Mouse (Mus musculus) cerebellum, postnatal 14 days (tissue): ENCODE data around the gene C8g.

ENCODE experiments used
- DNase-seq, 2 experiments: peaks; one replicate each; pipeline ENCODE4 v3.0.0; 2021; ENCODE audit warnings: mixed read lengths in 2 of 2

C8g gene

GRCm38 (mm10) chr2:25501593-25502486 lies at the start of gene C8g:
Gene C8g, minus strand, starts transcription at chr2:25501719.
- no peak for DNase-seq

GRCm38 (mm10) chr2:25551186-25551585 lies 49.7 kb upstream of the C8g start:
- DNase-seq = peak; percentile 77 to 83

- DNase-seq = no peak
These were observed 47.8 kb upstream of the C8g start for GRCm38 (mm10) chr2:25549021-25549991.

- peak; percentile 98 to 99 for DNase-seq
These were observed 45.4 kb upstream of the C8g start, which contains the start of gene Traf2 for GRCm38 (mm10) chr2:25546811-25547491. Gene Traf2, minus strand, starts transcription at chr2:25546940.

- no peak for DNase-seq
These were observed 44.7 kb upstream of the C8g start for GRCm38 (mm10) chr2:25545996-25546810.

- DNase-seq = no peak
These were observed 40.3 kb upstream of the C8g start for GRCm38 (mm10) chr2:25541644-25542367.

GRCm38 (mm10) chr2:25540541-25540948 lies 39.0 kb upstream of the C8g start:
- no peak for DNase-seq

- no peak for DNase-seq
These were observed 35.0 kb upstream of the C8g start for GRCm38 (mm10) chr2:25536531-25536930.

GRCm38 (mm10) chr2:25534866-25535182 lies 33.3 kb upstream of the C8g start:
- DNase-seq = no peak

- peak; percentile 70 to 76 for DNase-seq
These were observed 32.8 kb upstream of the C8g start for GRCm38 (mm10) chr2:25534178-25534865.

- DNase-seq = no peak
These were observed 32.2 kb upstream of the C8g start for GRCm38 (mm10) chr2:25533707-25534106.

- DNase-seq = no peak
These were observed 25.2 kb upstream of the C8g start for GRCm38 (mm10) chr2:25526510-25527302.

- no peak for DNase-seq
These were observed 8.4 kb upstream of the C8g start for GRCm38 (mm10) chr2:25509912-25510311.

GRCm38 (mm10) chr2:25506964-25507363 lies 5.4 kb upstream of the C8g start:
- no peak for DNase-seq

GRCm38 (mm10) chr2:25505860-25506259 lies 4.3 kb upstream of the C8g start:
- peak in 1 of 2 experiments; percentile 56 for DNase-seq

- peak; percentile 51 to 56 for DNase-seq
These were observed 3.5 kb upstream of the C8g start for GRCm38 (mm10) chr2:25505000-25505399.

- DNase-seq = no peak
These were observed 3.0 kb upstream of the C8g start for GRCm38 (mm10) chr2:25504538-25504937.

GRCm38 (mm10) chr2:25502726-25503125 lies 1.2 kb upstream of the C8g start:
- no peak for DNase-seq

GRCm38 (mm10) chr2:25500576-25501405 lies 728 bp downstream of the C8g start, which contains the start of gene Fbxw5:
Gene Fbxw5, plus strand, starts transcription at chr2:25500750.
- peak; percentile 88 to 89 for DNase-seq
